Mouse (Mus musculus) C2C12 (cell line): Measurements from ENCODE around the gene Sema4g.

Experiments used
- CEBPB ChIP-seq: IDR thresholded peaks from one replicate; pipeline ENCODE4 v1.6.1; 2011; ENCODE audit warnings: low read depth, mild to moderate bottlenecking, control low read depth, moderate library complexity
- CTCF ChIP-seq: IDR thresholded peaks from one replicate; pipeline ENCODE4 v1.5.1; 2011; ENCODE audit not compliant: control insufficient read depth, insufficient read depth, insufficient read length
- FOSL1 ChIP-seq: IDR thresholded peaks from one replicate; pipeline ENCODE4 v1.8.0; 2011; ENCODE audit warnings: mild to moderate bottlenecking, low read length; ENCODE audit not compliant: poor library complexity, insufficient read depth, severe bottlenecking
- MAX ChIP-seq: IDR thresholded peaks from one replicate; pipeline ENCODE4 v1.6.1; 2011; ENCODE audit warnings: mild to moderate bottlenecking, control low read depth
- MYOD1 ChIP-seq: IDR thresholded peaks from one replicate; pipeline ENCODE4 v1.6.1; 2011; ENCODE audit warnings: low read depth; ENCODE audit not compliant: control insufficient read depth, insufficient read length
- MYOG ChIP-seq: IDR thresholded peaks from one replicate; pipeline ENCODE4 v1.6.1; 2011; ENCODE audit not compliant: control insufficient read depth, insufficient read length; ENCODE audit errors: extremely low read depth
- USF1 ChIP-seq: IDR thresholded peaks from one replicate; pipeline ENCODE4 v1.6.1; 2011; ENCODE audit warnings: low read depth, mild to moderate bottlenecking, control low read depth, moderate library complexity

DNA sequence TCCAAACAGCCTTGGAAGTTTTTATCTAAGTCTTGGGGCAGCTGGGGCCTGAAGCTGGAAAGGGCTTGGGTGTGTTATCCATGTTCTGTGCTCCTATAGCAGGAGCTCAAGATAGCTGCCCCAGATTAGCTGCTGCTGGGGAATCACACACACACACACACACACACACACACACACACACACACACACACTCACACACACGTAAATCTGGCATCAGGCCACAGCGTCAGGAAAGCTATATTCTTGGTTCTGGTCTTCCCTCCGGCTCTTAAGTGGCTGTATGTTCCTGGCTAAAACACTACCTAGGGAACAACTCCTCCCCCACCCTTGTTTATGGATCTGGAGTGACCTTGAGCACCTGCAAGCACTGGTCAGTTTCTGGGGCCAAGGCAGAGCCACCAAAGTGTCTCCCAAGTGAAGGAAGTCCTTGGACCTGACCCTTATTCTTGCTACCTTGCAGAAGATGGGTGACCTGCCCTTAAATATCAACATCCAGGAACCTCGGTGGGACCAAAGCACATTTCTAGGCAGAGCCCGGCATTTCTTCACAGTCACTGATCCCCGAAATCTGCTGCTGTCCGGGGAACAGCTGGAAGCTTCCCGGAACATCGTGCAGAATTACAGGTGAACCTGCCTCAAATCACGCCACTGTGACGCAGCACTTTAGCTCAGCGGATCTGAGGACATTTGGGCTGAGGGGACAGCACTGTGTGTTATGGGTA is 59.9 kb downstream of the Sema4g start:
- TF ChIP-seq CTCF (no peak), MAX (no peak), USF1 (no peak), MYOD1 (no peak), CEBPB (no peak), MYOG (no peak), FOSL1 (no peak)
